Mouse (Mus musculus): ENCODE data around the gene Endod1.

GRCm38 (mm10) chr9:14394956-14395561 is 13.8 kb upstream of the Endod1 start:
- TF ChIP-seq CTCF (IDR thresholded peaks at IDR 0.05) (no peak), EP300 (IDR thresholded peaks at IDR 0.05) (no peak)

All from lung, postnatal 0 days (tissue).